9 mouse cellular contexts compared by ENCODE assay signal in the genomic region with DNA sequence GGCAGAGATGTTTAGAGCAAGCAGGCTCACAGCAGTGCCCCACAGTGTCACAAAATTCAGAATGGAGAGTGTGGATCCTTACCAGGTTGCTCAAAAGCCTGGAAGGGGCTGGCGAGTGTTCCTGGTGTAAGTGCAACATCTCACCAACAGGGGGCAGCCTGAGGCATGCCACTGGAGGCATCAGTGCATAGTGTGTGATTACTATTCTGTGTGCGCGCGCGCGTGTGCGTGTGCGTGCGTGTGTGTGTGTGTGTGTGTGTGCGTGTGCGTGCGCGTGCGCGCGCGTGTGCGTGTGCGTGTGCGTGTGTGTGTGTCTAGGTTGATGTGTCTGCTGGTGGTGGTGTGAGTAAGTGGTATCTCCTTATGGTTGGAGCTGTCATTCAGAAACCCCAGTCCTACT. TPM values are rescaled to one million over a fixed set of nuclear protein-coding genes. Genes with fewer than 3 reads are reported as not detected.
A peak's percentile ranks its signal among the peaks of the same experiment; 100 is the strongest.
DNase-seq lines count a peak whose midpoint lies in the region; ATAC-seq and TF ChIP-seq lines count a peak whose summit lies in the region.
"Had no signal": no experiment of that assay in that cellular context is flagged by ENCODE, and none has a peak within 500 bp of the region (broad histone marks: within the 10 kb centered on the region; RNA-seq: fewer than 3 reads in every experiment).

No protein-coding gene starts in this region.

- TF ChIP-seq POLR2A in embryonic fibroblast, embryonic 13.5 days (IDR thresholded peaks at IDR 0.05; ENCODE audit: low read depth, low read length) = no peak

- TF ChIP-seq CTCF in lung, embryonic 14.5 days (IDR thresholded peaks at IDR 0.05; ENCODE audit: low read depth) = peak; percentile 94
- peak; percentile 87; the same call in 1 of the 2 replicates for TF ChIP-seq CTCF in embryonic fibroblast, embryonic 13.5 days (IDR thresholded peaks at IDR 0.05; ENCODE audit: borderline replicate concordance, insufficient read depth, low read length)

- 60% methylated on average over 20 of the region's 20 CpGs for WGBS in lung, embryonic 14.5 days
- 43% methylated on average over 20 of the region's 20 CpGs for WGBS in intestine, embryonic 14.5 days
- WGBS in limb, embryonic 11.5 days = 41% methylated on average over 20 of the region's 20 CpGs
- 68% methylated on average over 19 of the region's 20 CpGs for WGBS in neural tube, embryonic 14.5 days

- ATAC-seq in lung, embryonic 14.5 days (ENCODE audit: insufficient read depth) = peak; percentile 57
- ATAC-seq in intestine, embryonic 14.5 days (replicated peaks; ENCODE audit: low FRiP score, low TSS enrichment, low read depth) = peak; percentile 61; the same call in 1 of the 2 replicates
- no peak for ATAC-seq in limb, embryonic 11.5 days (ENCODE audit: insufficient number of reproducible peaks, low FRiP score, low TSS enrichment, low read depth)
- ATAC-seq in neural tube, embryonic 14.5 days (ENCODE audit: low read depth) = peak; percentile 54; the same call in 1 of the 2 replicates

- H3K27me3 ChIP-seq in lung, embryonic 14.5 days (ENCODE audit: insufficient read depth, low read length) = no peaks in the 10 kb centered on the region
- no peaks in the 10 kb centered on the region for H3K27me3 ChIP-seq in intestine, embryonic 14.5 days (replicated peaks; ENCODE audit: control insufficient read depth, insufficient read depth, low read length)
- H3K27me3 ChIP-seq in limb, embryonic 11.5 days (ENCODE audit: control insufficient read depth, insufficient read depth, low read length) = no peaks in the 10 kb centered on the region
- no peaks in the 10 kb centered on the region for H3K27me3 ChIP-seq in neural tube, embryonic 14.5 days (ENCODE audit: control insufficient read depth, insufficient read depth, low read length)

- H3K9me3 ChIP-seq in lung, embryonic 14.5 days (ENCODE audit: low read depth, low read length) = no peaks in the 10 kb centered on the region
- H3K9me3 ChIP-seq in intestine, embryonic 14.5 days (ENCODE audit: control insufficient read depth, low read length) = no peaks in the 10 kb centered on the region
- H3K9me3 ChIP-seq in limb, embryonic 11.5 days (ENCODE audit: control insufficient read depth, low read length) = no peaks in the 10 kb centered on the region
- no peaks in the 10 kb centered on the region for H3K9me3 ChIP-seq in neural tube, embryonic 14.5 days (ENCODE audit: control insufficient read depth, low read length)
- H3K9me3 ChIP-seq: embryonic facial prominence, embryonic 15.5 days had no signal

- no peak overlapping the region for H3K9ac ChIP-seq in lung, embryonic 14.5 days
- H3K9ac ChIP-seq in intestine, embryonic 14.5 days (ENCODE audit: low read length) = no peak overlapping the region
- no peak overlapping the region for H3K9ac ChIP-seq in limb, embryonic 11.5 days (ENCODE audit: low read length)
- H3K9ac ChIP-seq in neural tube, embryonic 14.5 days (replicated peaks; ENCODE audit: low read depth, low read length) = no peak overlapping the region
- H3K9ac ChIP-seq: embryonic facial prominence, embryonic 15.5 days had no signal

- no peak overlapping the region for H3K27ac ChIP-seq in lung, embryonic 14.5 days (ENCODE audit: low read depth)
- no peak overlapping the region for H3K27ac ChIP-seq in embryonic fibroblast, embryonic 13.5 days (ENCODE audit: insufficient read depth, low read length)
- no peak overlapping the region for H3K27ac ChIP-seq in intestine, embryonic 14.5 days (ENCODE audit: low read depth)
- H3K27ac ChIP-seq in limb, embryonic 11.5 days (replicated peaks; ENCODE audit: low read depth, low read length) = no peak overlapping the region
- H3K27ac ChIP-seq in neural tube, embryonic 14.5 days (ENCODE audit: low read depth, low read length) = no peak overlapping the region
- H3K27ac ChIP-seq: embryonic facial prominence, embryonic 15.5 days had no signal

- no peaks in the 10 kb centered on the region for H3K36me3 ChIP-seq in lung, embryonic 14.5 days (ENCODE audit: insufficient read depth)
- no peaks in the 10 kb centered on the region for H3K36me3 ChIP-seq in intestine, embryonic 14.5 days (ENCODE audit: control insufficient read depth, insufficient read depth, low read length)
- H3K36me3 ChIP-seq in limb, embryonic 11.5 days (ENCODE audit: control insufficient read depth, insufficient read depth, low read length) = no peaks in the 10 kb centered on the region
- H3K36me3 ChIP-seq in neural tube, embryonic 14.5 days (ENCODE audit: control insufficient read depth, insufficient read depth, low read length) = no peaks in the 10 kb centered on the region
- H3K36me3 ChIP-seq: embryonic facial prominence, embryonic 15.5 days had no signal

- DNase-seq in lung, embryonic 14.5 days = peak; percentile 81
- DNase-seq in lung, postnatal 25 days (ENCODE audit: low spot score) = no peak
- DNase-seq in adrenal gland, postnatal 36 days = peak; percentile 52 to 65
- peak; percentile 78 for DNase-seq in intestine, embryonic 14.5 days (ENCODE audit: low spot score)
- DNase-seq in limb, embryonic 11.5 days (ENCODE audit: low spot score) = peak; percentile 78
- DNase-seq in urinary bladder, postnatal 10 days (ENCODE audit: low spot score) = no peak

- peak overlapping the region; percentile 27; the same call in 1 of the 2 replicates for H3K4me2 ChIP-seq in lung, embryonic 14.5 days
- H3K4me2 ChIP-seq in intestine, embryonic 14.5 days (ENCODE audit: low read length) = no peak overlapping the region; the same call in 1 of the 2 replicates
- H3K4me2 ChIP-seq in limb, embryonic 11.5 days (ENCODE audit: low read depth, severe bottlenecking) = no peak overlapping the region
- no peak overlapping the region for H3K4me2 ChIP-seq in neural tube, embryonic 14.5 days (ENCODE audit: low read depth, low read length)
- H3K4me2 ChIP-seq: embryonic facial prominence, embryonic 15.5 days had no signal

- H3K4me1 ChIP-seq in lung, embryonic 14.5 days (ENCODE audit: insufficient read depth) = no peaks in the 10 kb centered on the region
- H3K4me1 ChIP-seq in embryonic fibroblast, embryonic 13.5 days (ENCODE audit: control insufficient read depth, insufficient read depth, low read length) = no peaks in the 10 kb centered on the region
- H3K4me1 ChIP-seq in intestine, embryonic 14.5 days (replicated peaks; ENCODE audit: control insufficient read depth, insufficient read depth, low read length) = no peaks in the 10 kb centered on the region
- H3K4me1 ChIP-seq in limb, embryonic 11.5 days (ENCODE audit: control insufficient read depth, insufficient read depth, low read length) = no peaks in the 10 kb centered on the region
- no peaks in the 10 kb centered on the region for H3K4me1 ChIP-seq in neural tube, embryonic 14.5 days (ENCODE audit: control insufficient read depth, insufficient read depth, low read length)
- H3K4me1 ChIP-seq: embryonic facial prominence, embryonic 15.5 days had no signal

- H3K4me3 ChIP-seq in lung, embryonic 14.5 days (ENCODE audit: low read depth, low read length) = no peak overlapping the region
- no peak overlapping the region for H3K4me3 ChIP-seq in embryonic fibroblast, embryonic 13.5 days (ENCODE audit: insufficient read depth, low read length)
- H3K4me3 ChIP-seq in intestine, embryonic 14.5 days (ENCODE audit: low read depth, low read length) = no peak overlapping the region
- no peak overlapping the region for H3K4me3 ChIP-seq in limb, embryonic 11.5 days (ENCODE audit: low read depth, low read length)
- H3K4me3 ChIP-seq in neural tube, embryonic 14.5 days (ENCODE audit: low read depth, low read length) = no peak overlapping the region
- H3K4me3 ChIP-seq: embryonic facial prominence, embryonic 15.5 days had no signal

RNA-seq across cellular contexts. Expression of a gene that starts 18.8 kb away (rescaled TPM):
- polyA plus RNA-seq in lung, embryonic 14.5 days (2014; fragmentation: Nextera tagmentation; extraction: Ambion mirVana) = 37.4 and 42.7 TPM in 2 replicates
- total RNA-seq in adrenal gland, postnatal 36 days (2021) = under 1 TPM in 1 of 2 experiments, not detected in 1; 0.10 TPM
- polyA plus RNA-seq in embryonic fibroblast, embryonic 13.5 days (2011; ENCODE audit: insufficient read length, low read depth, missing spikeins) = not detected in 2 replicates
- 7.9 and 8.1 TPM in 2 replicates for polyA plus RNA-seq in intestine, embryonic 14.5 days (2014; fragmentation: Nextera tagmentation; extraction: Ambion mirVana)
- polyA plus RNA-seq in limb, embryonic 11.5 days (2014; fragmentation: Nextera tagmentation; extraction: Ambion mirVana) = 0.13 and 0.29 TPM in 2 replicates
- polyA plus RNA-seq in neural tube, embryonic 14.5 days (2014; fragmentation: Nextera tagmentation; extraction: Ambion mirVana) = not detected in 2 replicates
- polyA plus RNA-seq: embryonic facial prominence, embryonic 15.5 days had no signal

Comparison
In these comparisons a context has a peak if more than half of its experiments do, and no peak if none do; other contexts are left out.
1. DNase-seq: peak in lung, embryonic 14.5 days (single experiment), adrenal gland, postnatal 36 days (2 of 2), intestine, embryonic 14.5 days (single experiment) and limb, embryonic 11.5 days (single experiment); none in lung, postnatal 25 days (single experiment) and urinary bladder, postnatal 10 days (single experiment).